Mouse (Mus musculus): ENCODE measurements around the gene Rbfox2.

- no peak for TF ChIP-seq GATA2 (IDR thresholded peaks at IDR 0.05; ENCODE audit: borderline replicate concordance, low read depth, low read length)
- TF ChIP-seq CTCF (IDR thresholded peaks at IDR 0.05; ENCODE audit: low read depth, low read length): no peak
- TF ChIP-seq GATA1 (IDR thresholded peaks at IDR 0.05; ENCODE audit: borderline replicate concordance, low read length): no peak
- no peak for TF ChIP-seq TAL1 (conservative IDR thresholded peaks at IDR 0.05; ENCODE audit: low read depth, low read length)
Measured at GRCm38 (mm10) chr15:77094431-77094830, 212.4 kb downstream of the Rbfox2 start.

Data from G1E (cell line).